Mouse (Mus musculus): Measurements from ENCODE around the gene Gm3327. TPM values are rescaled to one million over a fixed set of nuclear protein-coding genes. Genes with fewer than 3 reads are reported as not detected.

Gm3327 gene
- not detected in 2 replicates for polyA plus RNA-seq (2012; rRNA removed)

GRCm38 (mm10) chr14:44123551-44123950 lies at the start of gene Gm3327:
TSS of gene Gm3327 (plus strand) at chr14:44123851.

GRCm38 (mm10) chr14:44102354-44102753 lies 21.3 kb upstream of the Gm3327 start, which contains the start of gene Ear2:
TSS of gene Ear2 (plus strand) at chr14:44102654.

Other genes with a start within 250 kb of the Gm3327 start
- not detected in 2 replicates for gene Ear1, start 248.3 kb upstream of the Gm3327 start, polyA plus RNA-seq (2012; rRNA removed)
- gene Ear10, start 200.3 kb upstream of the Gm3327 start, polyA plus RNA-seq (2012; rRNA removed), result not detected in 2 replicates
- 5.9 TPM in 2 replicates for gene Gm8113, start 198.5 kb upstream of the Gm3327 start, polyA plus RNA-seq (2012; rRNA removed)
- gene Ang5, start 166.8 kb upstream of the Gm3327 start, polyA plus RNA-seq (2012; rRNA removed), result not detected in 2 replicates
- gene Ang6, start 121.6 kb upstream of the Gm3327 start, polyA plus RNA-seq (2012; rRNA removed), result not detected in 2 replicates
- 0.13 TPM in 1 of 2 replicates, not detected in the other for gene Ear2, start 21.2 kb upstream of the Gm3327 start, polyA plus RNA-seq (2012; rRNA removed)
- gene Gm8212, start 73.8 kb downstream of the Gm3327 start, polyA plus RNA-seq (2012; rRNA removed), result not detected in 2 replicates
- not detected in 2 replicates for gene 4930503E14Rik, start 89.4 kb downstream of the Gm3327 start, polyA plus RNA-seq (2012; rRNA removed)
- gene Gm8220, start 161.7 kb downstream of the Gm3327 start, polyA plus RNA-seq (2012; rRNA removed), result not detected in 2 replicates
- gene Gm5930, start 214.7 kb downstream of the Gm3327 start, polyA plus RNA-seq (2012; rRNA removed), result not detected in 2 replicates
- not detected in 2 replicates for gene Gm8229, start 241.5 kb downstream of the Gm3327 start, polyA plus RNA-seq (2012; rRNA removed)

Data from central nervous system, embryonic 18 days (tissue).